Mouse (Mus musculus) stomach, postnatal 0 days (tissue): ENCODE measurements around the gene Olfr1115. TPM values are rescaled to one million over a fixed set of nuclear protein-coding genes. Genes with fewer than 3 reads are reported as not detected.
"Not testable (repeated sequence)": the region's sequence is repeated elsewhere in the genome, so short reads cannot be mapped to it uniquely, and the experiment has no call there.

Source experiments
- ATAC-seq: fragments of 200-750 bp; cut with Nextera tagmentation; 2 replicates; pipeline ENCODE4 v1.8.0; 2017; ENCODE audit not compliant: low FRiP score, low TSS enrichment
- DNase-seq: peaks from one replicate; pipeline ENCODE4 v3.0.0-alpha.2; 2016; ENCODE audit warnings: low spot score
- H3K27ac ChIP-seq: fragments of 300-500 bp; sonication (generic); replicated peaks from 2 replicates; pipeline ENCODE4 v1.5.1; 2014; ENCODE audit warnings: mild to moderate bottlenecking, control low read depth
- H3K27me3 ChIP-seq: fragments of 300-500 bp; sonication (generic); 2 replicates; pipeline ENCODE4 v1.6.1; 2014; ENCODE audit warnings: low read length; ENCODE audit not compliant: control insufficient read depth, insufficient read depth
- H3K36me3 ChIP-seq: fragments of 300-500 bp; sonication (generic); 2 replicates; pipeline ENCODE4 v1.6.1; 2014; ENCODE audit warnings: low read length, mixed read lengths; ENCODE audit not compliant: control insufficient read depth, insufficient read depth
- H3K4me1 ChIP-seq: fragments of 300-500 bp; sonication (generic); replicated peaks from 2 replicates; pipeline ENCODE4 v1.6.1; 2014; ENCODE audit warnings: antibody characterized with exemption; ENCODE audit not compliant: control insufficient read depth, insufficient read depth
- H3K4me2 ChIP-seq: fragments of 300-500 bp; sonication (generic); replicated peaks from 2 replicates; pipeline ENCODE4 v1.6.1; 2014; ENCODE audit warnings: low read depth, mild to moderate bottlenecking, control low read depth, moderate library complexity
- H3K4me3 ChIP-seq: fragments of 300-500 bp; sonication (generic); 2 replicates; pipeline ENCODE4 v1.5.1; 2014; ENCODE audit warnings: low read depth, low read length, control low read depth
- H3K9ac ChIP-seq: fragments of 300-500 bp; sonication (generic); 2 replicates; pipeline ENCODE4 v1.6.1; 2014; ENCODE audit warnings: mild to moderate bottlenecking, low read length, control low read depth, mixed read lengths
- H3K9me3 ChIP-seq: fragments of 300-500 bp; sonication (generic); 2 replicates; pipeline ENCODE4 v1.6.1; 2016; ENCODE audit warnings: low read length; ENCODE audit not compliant: control insufficient read depth
- CTCF ChIP-seq: IDR thresholded peaks from 2 replicates; pipeline ENCODE4 v1.5.1; 2016; ENCODE audit warnings: antibody characterized with exemption, low read depth, mild to moderate bottlenecking, moderate library complexity
- EP300 ChIP-seq: optimal IDR thresholded peaks from 2 replicates; pipeline ENCODE3; 2016; ENCODE audit warnings: antibody characterized with exemption
- WGBS: fragments of 180-500 bp; shearing (Covaris S2); extraction: QIAGEN DNeasy Blood & Tissue Kit; methylation state at CpG from one replicate; pipeline ENCODE4 v1.1.7; 2014; 5-methylcytosine and 5-hydroxymethylcytosine counted together
- microRNA-seq: library from miRNA; unstranded; fragments of <30 nt; microRNA quantifications from one replicate; pipeline ENCODE4, GENCODE M21; 2016
- polyA plus RNA-seq: library from polyadenylated mRNA; unstranded; fragments of >200 nt; fragmentation: Nextera tagmentation; extraction: Ambion mirVana; gene quantifications from 2 replicates; pipeline ENCODE4 v1.2.1, GENCODE M21; 2015

Olfr1115 gene
- polyA plus RNA-seq: not detected in 2 replicates

GRCm38 (mm10) chr2:87247713-87248112 lies at the start of gene Olfr1115:
Gene Olfr1115 (plus strand): TSS chr2:87248013.
- DNase-seq (no peak), ATAC-seq (no peak)
- Histone ChIP-seq H3K9ac (no peak within 1 kb of the TSS), H3K4me2 (no peak within 1 kb of the TSS), H3K4me1 (no peaks in the 10 kb centered on the region), H3K36me3 (no peaks in the 10 kb centered on the region), H3K4me3 (no peak within 1 kb of the TSS), H3K9me3 (no peaks in the 10 kb centered on the region), H3K27ac (no peak within 1 kb of the TSS), H3K27me3 (no peaks in the 10 kb centered on the region)
- TF ChIP-seq CTCF (no peak), EP300 (no peak)
- 83% methylated on average over 2 of the region's 2 CpGs for WGBS

GRCm38 (mm10) chr2:87208670-87209069 lies 39.1 kb upstream of the Olfr1115 start, which contains the start of gene Olfr1113:
Gene Olfr1113 (plus strand): TSS chr2:87208970.
- H3K27ac ChIP-seq: no peak within 1 kb of the TSS
- DNase-seq (no peak), ATAC-seq (no peak)
- no peaks in the 10 kb centered on the region for H3K27me3 ChIP-seq
- H3K36me3 ChIP-seq: no peaks in the 10 kb centered on the region
- no peaks in the 10 kb centered on the region for H3K4me1 ChIP-seq
- no peak for TF ChIP-seq CTCF
- no peak for TF ChIP-seq EP300
- H3K9me3 ChIP-seq: no peaks in the 10 kb centered on the region
- H3K4me2 ChIP-seq: no peak within 1 kb of the TSS
- no peak within 1 kb of the TSS for H3K4me3 ChIP-seq
- 78% methylated on average over 2 of the region's 2 CpGs for WGBS
- no peak within 1 kb of the TSS for H3K9ac ChIP-seq

GRCm38 (mm10) chr2:87267234-87267633 lies 19.4 kb downstream of the Olfr1115 start, which contains the start of gene Olfr1116:
Gene Olfr1116 (plus strand): TSS chr2:87267534.
- Histone ChIP-seq H3K27ac (no peak within 1 kb of the TSS), H3K4me3 (no peak within 1 kb of the TSS), H3K9me3 (no peaks in the 10 kb centered on the region), H3K27me3 (no peaks in the 10 kb centered on the region), H3K4me2 (no peak within 1 kb of the TSS), H3K36me3 (no peaks in the 10 kb centered on the region), H3K9ac (no peak within 1 kb of the TSS), H3K4me1 (no peaks in the 10 kb centered on the region)
- WGBS: 86% methylated on average over 1 of the region's 1 CpGs
- ATAC-seq: no peak
- DNase-seq: no peak
- TF ChIP-seq CTCF (no peak), EP300 (no peak)

GRCm38 (mm10) chr2:87293977-87294376 lies 46.2 kb downstream of the Olfr1115 start:
- not testable (repeated sequence) for H3K27me3 ChIP-seq, H3K4me3 ChIP-seq, H3K9me3 ChIP-seq, DNase-seq, H3K4me2 ChIP-seq, H3K36me3 ChIP-seq, ATAC-seq, H3K9ac ChIP-seq, H3K4me1 ChIP-seq, H3K27ac ChIP-seq

Small RNAs within 50 kb of the gene (microRNA-seq; reads per million reads assigned to microRNA genes)
- gene Gm27438: not detected

Other genes with a start within 250 kb of the Olfr1115 start
- not detected in 2 replicates for gene Olfr1102, start 249.6 kb upstream of the Olfr1115 start, polyA plus RNA-seq
- not detected in 2 replicates for gene Olfr1104, start 220.9 kb upstream of the Olfr1115 start, polyA plus RNA-seq
- not detected in 2 replicates for gene Olfr1105, start 211.5 kb upstream of the Olfr1115 start, polyA plus RNA-seq
- gene Olfr1106, start 195.7 kb upstream of the Olfr1115 start, polyA plus RNA-seq: not detected in 2 replicates
- gene Olfr1107, start 172.2 kb upstream of the Olfr1115 start, polyA plus RNA-seq: not detected in 2 replicates
- not detected in 2 replicates for gene Olfr1109, start 152.0 kb upstream of the Olfr1115 start, polyA plus RNA-seq
- gene Olfr259, start 133.4 kb upstream of the Olfr1115 start, polyA plus RNA-seq: not detected in 2 replicates
- not detected in 2 replicates for gene Olfr1110, start 107.7 kb upstream of the Olfr1115 start, polyA plus RNA-seq
- not detected in 2 replicates for gene Olfr1111, start 95.4 kb upstream of the Olfr1115 start, polyA plus RNA-seq
- gene Olfr1112, start 60.2 kb upstream of the Olfr1115 start, polyA plus RNA-seq: not detected in 2 replicates
- gene Olfr1113, start 39.0 kb upstream of the Olfr1115 start, polyA plus RNA-seq: not detected in 2 replicates
- gene Olfr1116, start 19.5 kb downstream of the Olfr1115 start, polyA plus RNA-seq: 0.01 TPM in 1 of 2 replicates, not detected in the other
- not detected in 2 replicates for gene Olfr1118, start 59.6 kb downstream of the Olfr1115 start, polyA plus RNA-seq
- not detected in 2 replicates for gene Olfr1120, start 106.8 kb downstream of the Olfr1115 start, polyA plus RNA-seq
- gene Olfr1121, start 121.9 kb downstream of the Olfr1115 start, polyA plus RNA-seq: not detected in 2 replicates
- gene Olfr1122, start 137.8 kb downstream of the Olfr1115 start, polyA plus RNA-seq: not detected in 2 replicates
- not detected in 2 replicates for gene Olfr1123, start 168.6 kb downstream of the Olfr1115 start, polyA plus RNA-seq
- 0.05 TPM in 1 of 2 replicates, not detected in the other for gene Olfr1124, start 182.3 kb downstream of the Olfr1115 start, polyA plus RNA-seq
- gene Olfr1126, start 205.9 kb downstream of the Olfr1115 start, polyA plus RNA-seq: not detected in 2 replicates
- not detected in 2 replicates for gene Pramel7, start 249.1 kb downstream of the Olfr1115 start, polyA plus RNA-seq